Mouse (Mus musculus) spleen, adult 2 months (tissue): ENCODE measurements around the gene Rnd3. TPM values are rescaled to one million over a fixed set of nuclear protein-coding genes. Genes with fewer than 3 reads are reported as not detected.

ENCODE experiments used
- DNase-seq, 2 experiments: peaks; one replicate each; pipeline versions ENCODE4 v3.0.0 to v3.0.0-alpha.2; 2012 to 2021; ENCODE audit warnings: low spot score in 2 of 2, low read depth in 1 of 2
- H3K27ac ChIP-seq: fragments of 200-500 bp; 2 replicates; pipeline ENCODE4 v1.5.1; 2012; ENCODE audit warnings: low read length, inconsistent platforms; ENCODE audit not compliant: insufficient read depth
- H3K27me3 ChIP-seq: fragments of 200-500 bp; 2 replicates; pipeline ENCODE4 v1.6.1; 2012; ENCODE audit warnings: mild to moderate bottlenecking, moderate library complexity, low read length, inconsistent platforms; ENCODE audit not compliant: control insufficient read depth, insufficient read depth
- H3K36me3 ChIP-seq: fragments of 200-500 bp; 2 replicates; pipeline ENCODE4 v1.6.1; 2012; ENCODE audit warnings: mild to moderate bottlenecking, low read length, inconsistent platforms; ENCODE audit not compliant: control insufficient read depth, insufficient read depth
- H3K4me1 ChIP-seq: fragments of 200-500 bp; 2 replicates; pipeline ENCODE4 v1.6.1; 2011; ENCODE audit warnings: inconsistent platforms; ENCODE audit not compliant: control insufficient read depth, insufficient read depth, insufficient read length
- H3K4me3 ChIP-seq: fragments of 200-500 bp; 2 replicates; pipeline ENCODE4 v1.5.1; 2011; ENCODE audit warnings: mild to moderate bottlenecking, inconsistent platforms; ENCODE audit not compliant: insufficient read depth, insufficient read length; ENCODE audit errors: extremely low read depth
- CTCF ChIP-seq: fragments of 200-500 bp; IDR thresholded peaks from 2 replicates; pipeline ENCODE4 v1.5.1; 2011; ENCODE audit warnings: mild to moderate bottlenecking, inconsistent platforms; ENCODE audit not compliant: insufficient read depth, insufficient read length, insufficient replicate concordance; ENCODE audit errors: extremely low read depth
- POLR2A ChIP-seq: fragments of 200-500 bp; IDR thresholded peaks from 2 replicates; pipeline ENCODE4 v1.6.1; 2011; ENCODE audit warnings: low read depth, low read length, inconsistent platforms
- WGBS: fragments of 180-500 bp; shearing (Covaris S2); methylation state at CpG from one replicate; pipeline ENCODE4 v1.1.7; 2018; 5-methylcytosine and 5-hydroxymethylcytosine counted together
- polyA plus RNA-seq: library from polyadenylated mRNA; depleted of rRNA; stranded (reverse); fragments of >200 nt; gene quantifications from 2 replicates; pipeline ENCODE4 v1.2.3, GENCODE M21; 2012

Rnd3 gene
- polyA plus RNA-seq, 1 experiment: 2.0 TPM

DNA sequence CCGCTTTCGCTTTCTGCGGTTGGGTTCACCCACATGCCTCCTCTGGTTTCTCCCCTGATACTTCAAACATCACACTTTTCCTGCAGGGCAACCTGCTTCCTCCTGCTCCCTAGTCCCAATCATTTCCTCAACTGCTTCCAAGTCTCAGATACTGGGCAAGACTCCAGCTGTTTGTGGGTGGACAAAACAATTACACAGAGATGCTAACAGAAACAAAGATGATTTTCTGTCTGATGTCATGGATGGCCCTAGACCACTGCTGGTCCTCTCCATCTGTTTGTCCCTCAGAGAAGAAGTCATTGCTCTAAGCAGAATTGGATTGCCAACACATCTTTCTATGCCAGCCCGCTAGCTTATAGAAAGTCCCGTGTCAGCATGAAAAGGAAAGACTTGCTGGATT, 26.4 kb upstream of the Rnd3 start:
- DNase-seq: no peak
- no peak for TF ChIP-seq POLR2A
- TF ChIP-seq CTCF: no peak
- H3K4me3 ChIP-seq: no peak overlapping the region
- no peak overlapping the region for H3K27ac ChIP-seq
- H3K27me3 ChIP-seq: no peaks in the 10 kb centered on the region
- no peaks in the 10 kb centered on the region for H3K4me1 ChIP-seq
- H3K36me3 ChIP-seq: no peaks in the 10 kb centered on the region
- 93% methylated on average over 5 of the region's 5 CpGs for WGBS

GRCm38 (mm10) chr2:51161110-51161509, 12.2 kb upstream of the Rnd3 start:
- no peak for DNase-seq
- WGBS: 94% methylated on average over 2 of the region's 2 CpGs

GRCm38 (mm10) chr2:51148454-51148853, 457 bp downstream of the Rnd3 start:
- H3K27me3 ChIP-seq: peaks cover 14% of the 10 kb centered on the region
- peaks cover 3% of the 10 kb centered on the region; the same call in 1 of the 2 replicates for H3K4me1 ChIP-seq
- H3K4me3 ChIP-seq: peak overlapping the region; percentile 69
- TF ChIP-seq CTCF (no peak), POLR2A (no peak)
- DNase-seq: peak in 1 of 2 experiments; percentile 3
- H3K36me3 ChIP-seq: no peaks in the 10 kb centered on the region
- peak overlapping the region; percentile 58 for H3K27ac ChIP-seq
- WGBS: under 1% methylated on average over 20 of the region's 20 CpGs

More at GRCm38 (mm10) chr2:51161110-51161509, 12.2 kb upstream of the Rnd3 start:
- no peak overlapping the region for H3K27ac ChIP-seq
- no peaks in the 10 kb centered on the region for H3K36me3 ChIP-seq
- TF ChIP-seq POLR2A (no peak), CTCF (no peak)
- no peaks in the 10 kb centered on the region for H3K4me1 ChIP-seq
- no peak overlapping the region for H3K4me3 ChIP-seq
- H3K27me3 ChIP-seq: no peaks in the 10 kb centered on the region

- 1% methylated on average over 20 of the region's 20 CpGs for WGBS
- TF ChIP-seq POLR2A: no peak
- TF ChIP-seq CTCF: no peak
- DNase-seq: no peak
- Histone ChIP-seq H3K36me3 (no peaks in the 10 kb centered on the region), H3K4me3 (peak overlapping the region; percentile 69), H3K27ac (peak overlapping the region; percentile 58), H3K27me3 (peaks cover 14% of the 10 kb centered on the region), H3K4me1 (peaks cover 3% of the 10 kb centered on the region; the same call in 1 of the 2 replicates)
These were observed 875 bp downstream of the Rnd3 start for GRCm38 (mm10) chr2:51148065-51148407.

GRCm38 (mm10) chr2:51147318-51148064, 1.4 kb downstream of the Rnd3 start:
- DNase-seq: peak in 1 of 2 experiments; percentile 11

DNA sequence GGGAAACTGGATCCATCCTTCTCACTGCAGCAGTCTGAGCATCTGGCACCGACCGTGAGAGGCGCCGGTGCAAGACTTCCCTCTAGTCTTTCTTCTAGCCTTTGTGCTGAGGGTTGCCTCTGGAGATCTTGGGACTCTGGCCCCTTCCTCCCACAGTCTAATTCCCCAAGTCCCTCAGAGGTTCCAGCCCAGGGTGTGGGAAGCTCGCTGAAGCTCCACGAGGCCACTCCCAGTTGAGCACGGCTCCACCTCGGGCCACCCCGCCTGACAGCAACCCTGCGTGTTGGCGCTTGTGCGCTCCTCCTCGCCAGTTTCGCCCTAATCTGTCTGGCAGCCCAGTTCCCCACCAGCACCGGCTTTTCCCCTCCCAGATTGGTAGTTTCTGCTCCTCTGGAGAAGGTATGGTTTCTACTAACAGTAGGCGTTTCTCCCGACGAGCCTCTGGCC, 2.0 kb downstream of the Rnd3 start:
- peak overlapping the region; percentile 69 for H3K4me3 ChIP-seq
- H3K27ac ChIP-seq: peak overlapping the region; percentile 47
- 1% methylated on average over 18 of the region's 18 CpGs for WGBS
- no peaks in the 10 kb centered on the region for H3K36me3 ChIP-seq
- DNase-seq: peak in 1 of 2 experiments; percentile 25
- H3K27me3 ChIP-seq: peaks cover 14% of the 10 kb centered on the region
- TF ChIP-seq CTCF (no peak), POLR2A (no peak)
- peaks cover 3% of the 10 kb centered on the region; the same call in 1 of the 2 replicates for H3K4me1 ChIP-seq

More at GRCm38 (mm10) chr2:51147318-51148064, 1.4 kb downstream of the Rnd3 start:
- H3K4me3 ChIP-seq: peak overlapping the region; percentile 69
- peak overlapping the region; percentile 47 for H3K27ac ChIP-seq
- WGBS: under 1% methylated on average over 45 of the region's 45 CpGs
- H3K36me3 ChIP-seq: no peaks in the 10 kb centered on the region
- peaks cover 14% of the 10 kb centered on the region for H3K27me3 ChIP-seq
- H3K4me1 ChIP-seq: peaks cover 3% of the 10 kb centered on the region; the same call in 1 of the 2 replicates
- TF ChIP-seq POLR2A: no peak
- no peak for TF ChIP-seq CTCF
